Mouse (Mus musculus) heart, postnatal 14 days (tissue): ENCODE results near the gene Pknox1. TPM values are rescaled to one million over a fixed set of nuclear protein-coding genes. Genes with fewer than 3 reads are reported as not detected.
"Not testable (repeated sequence)": the region's sequence is repeated elsewhere in the genome, so short reads cannot be mapped to it uniquely, and the experiment has no call there.

ENCODE experiments used
- DNase-seq, 2 experiments: peaks; one replicate each; pipeline ENCODE4 v3.0.0; 2021 to 2022
- intact Hi-C: fragments of 180-260 bp; cut with DNase I; formaldehyde crosslinking; loops from one replicate; pipeline ENCODE4 v1.15.1; 2025
- total RNA-seq, 2 experiments: library from RNA; stranded (reverse); gene quantifications; 2 replicates each; pipeline ENCODE4 v1.2.3; 2021

Gene Pknox1
- total RNA-seq, 2 experiments from 2014 or later = 11.6 to 15.0 TPM

GRCm38 (mm10) chr17:31588115-31588514, 23.6 kb downstream of the Pknox1 start:
- no peak for DNase-seq
- intact Hi-C loops = no loop called here

GRCm38 (mm10) chr17:31588726-31589125, 24.2 kb downstream of the Pknox1 start:
- intact Hi-C loops = no loop called here
- no peak for DNase-seq

GRCm38 (mm10) chr17:31590846-31591245, 26.3 kb downstream of the Pknox1 start:
- DNase-seq = no peak
- intact Hi-C loops = no loop called here

- intact Hi-C loops = no loop called here
- DNase-seq = no peak
These were observed 30.1 kb downstream of the Pknox1 start for GRCm38 (mm10) chr17:31594590-31594989.

- no peak for DNase-seq
- intact Hi-C loops = no loop called here
These were observed 30.5 kb downstream of the Pknox1 start for GRCm38 (mm10) chr17:31595077-31595476.

- intact Hi-C loops = no loop called here
- no peak for DNase-seq
These were observed 33.4 kb downstream of the Pknox1 start for GRCm38 (mm10) chr17:31597957-31598356.

- no peak for DNase-seq
- intact Hi-C loops = no loop called here
These were observed 34.1 kb downstream of the Pknox1 start for GRCm38 (mm10) chr17:31598593-31598992.

GRCm38 (mm10) chr17:31606424-31606823, 41.9 kb downstream of the Pknox1 start:
- intact Hi-C loops = no loop called here
- DNase-seq = no peak

- DNase-seq = no peak
- intact Hi-C loops = no loop called here
These were observed 42.9 kb downstream of the Pknox1 start for GRCm38 (mm10) chr17:31607256-31607951.

- intact Hi-C loops, DNase-seq: not testable (repeated sequence)
These were observed 44.6 kb downstream of the Pknox1 start for GRCm38 (mm10) chr17:31609173-31609572.

- no peak for DNase-seq
- intact Hi-C loops = no loop called here
These were observed 45.4 kb downstream of the Pknox1 start for GRCm38 (mm10) chr17:31609895-31610294.

- peak; percentile 47 to 53 for DNase-seq
- intact Hi-C loops = no loop called here
These were observed 48.7 kb downstream of the Pknox1 start for GRCm38 (mm10) chr17:31613086-31613755.

GRCm38 (mm10) chr17:31623101-31623500, 58.6 kb downstream of the Pknox1 start:
- DNase-seq = no peak
- intact Hi-C loops = no loop called here

- intact Hi-C loops = no loop called here
- DNase-seq = no peak
These were observed 63.4 kb downstream of the Pknox1 start for GRCm38 (mm10) chr17:31627961-31628360.

- intact Hi-C loops = no loop called here
- no peak for DNase-seq
These were observed 66.7 kb downstream of the Pknox1 start for GRCm38 (mm10) chr17:31631081-31631800.

- no peak for DNase-seq
- intact Hi-C loops = no loop called here
These were observed 68.5 kb downstream of the Pknox1 start for GRCm38 (mm10) chr17:31633007-31633406.

- intact Hi-C loops = no loop called here
- no peak for DNase-seq
These were observed 70.4 kb downstream of the Pknox1 start for GRCm38 (mm10) chr17:31634896-31635295.

GRCm38 (mm10) chr17:31635781-31636180, 71.2 kb downstream of the Pknox1 start:
- no peak for DNase-seq
- intact Hi-C loops = no loop called here

GRCm38 (mm10) chr17:31636277-31636941, 71.9 kb downstream of the Pknox1 start:
- intact Hi-C loops = no loop called here

GRCm38 (mm10) chr17:31636942-31637811, 72.6 kb downstream of the Pknox1 start, which contains the start of gene Cbs:
Gene Cbs, minus strand, starts transcription at chr17:31637238.
- intact Hi-C loops = no loop called here
- peak; percentile 83 to 88 for DNase-seq

More at GRCm38 (mm10) chr17:31636277-31636941, 71.9 kb downstream of the Pknox1 start:
- DNase-seq = peak in 1 of 2 experiments; percentile 12
